Mouse (Mus musculus) small intestine, adult 10 weeks (tissue): ENCODE results near the gene Selenov. TPM values are rescaled to one million over a fixed set of nuclear protein-coding genes. Genes with fewer than 3 reads are reported as not detected.

Experiments
- polyA plus RNA-seq: library from polyadenylated mRNA; stranded (reverse); fragments of 350-450 nt; fragmentation: Illumina TruSeq; extraction: RNeasy Lipid Tissue Mini Kit (QIAGEN cat#74804); gene quantifications from one replicate; pipeline ENCODE4 v1.2.3, GENCODE M21; 2014; ENCODE audit warnings: low replicate concordance

The Selenov gene
- not detected for polyA plus RNA-seq

DNA sequence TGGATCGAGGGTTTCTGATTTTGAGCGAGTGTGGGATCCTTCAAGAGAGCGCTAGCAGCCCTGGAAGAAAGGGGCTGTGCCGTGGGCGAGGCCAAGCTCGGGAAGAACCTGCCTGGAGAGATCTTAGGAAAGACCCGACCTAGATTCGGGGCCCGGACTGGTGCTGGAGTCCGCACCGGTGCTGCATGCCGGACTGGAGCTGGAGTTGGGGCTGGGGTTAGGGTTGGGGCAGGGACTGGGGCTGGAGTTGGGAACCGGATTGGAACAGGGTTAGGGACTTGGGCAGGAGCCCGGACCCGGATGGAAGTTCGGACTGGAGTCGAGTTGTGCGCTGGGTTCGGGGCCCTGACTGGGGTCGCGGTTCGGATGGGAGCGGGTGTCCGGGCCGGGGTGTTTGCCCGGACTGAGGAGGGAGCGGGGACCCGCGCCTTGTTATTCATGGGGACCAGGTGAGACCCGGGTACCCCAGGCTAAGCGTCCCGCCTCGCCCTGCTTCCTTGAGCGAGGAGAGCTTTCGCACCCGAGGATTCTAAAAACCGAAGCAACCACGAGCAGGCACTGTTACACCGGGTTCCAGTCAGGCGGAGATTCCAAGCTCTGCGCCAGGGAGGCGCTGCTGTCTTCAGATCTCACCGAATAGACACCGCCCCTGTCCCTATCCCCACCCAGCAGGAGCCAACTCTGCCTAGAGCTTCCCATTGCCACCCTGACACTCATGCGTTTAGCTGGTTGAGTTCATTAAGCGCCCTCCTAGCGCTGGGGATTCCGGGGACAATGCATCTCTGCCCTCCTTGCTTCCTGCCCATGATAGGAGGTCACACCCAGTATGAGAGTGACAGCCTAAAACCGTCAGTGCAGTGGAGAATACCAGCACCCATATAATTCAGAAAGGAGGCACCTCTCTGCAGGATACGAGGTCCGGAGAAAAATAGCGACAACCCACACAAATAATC lies at the start of gene Selenov:
Gene Selenov, minus strand, starts transcription at position 549 of the 953 bp plus-strand sequence.

GRCm38 (mm10) chr7:28338108-28338998 lies 47.4 kb upstream of the Selenov start, which contains the start of gene Supt5:
Gene Supt5 (minus strand): TSS chr7:28338746.

GRCm38 (mm10) chr7:28311926-28312543 lies 21.0 kb upstream of the Selenov start, which contains the start of gene Timm50:
Gene Timm50 (minus strand): TSS chr7:28312072.

GRCm38 (mm10) chr7:28301616-28302433 lies 10.8 kb upstream of the Selenov start, which contains the start of gene Dll3:
Gene Dll3 (minus strand): TSS chr7:28302238.

GRCm38 (mm10) chr7:28277615-28278278 lies 13.2 kb downstream of the Selenov start, which contains the start of gene Eid2b:
Gene Eid2b (plus strand): TSS chr7:28277739.

GRCm38 (mm10) chr7:28267129-28268041 lies 23.6 kb downstream of the Selenov start, which contains the start of gene Eid2:
Gene Eid2 (plus strand): TSS chr7:28267881.

Other genes with a start within 250 kb of the Selenov start
- gene Psmc4, start 241.1 kb downstream of the Selenov start, polyA plus RNA-seq, result 15.1 TPM
- gene Fcgbp, start 219.9 kb downstream of the Selenov start, polyA plus RNA-seq, result 12.5 TPM
- gene 9530053A07Rik, start 161.7 kb downstream of the Selenov start, polyA plus RNA-seq, result not detected
- gene Fbl, start 121.5 kb downstream of the Selenov start, polyA plus RNA-seq, result 9.7 TPM
- gene Dyrk1b, start 111.7 kb downstream of the Selenov start, polyA plus RNA-seq, result 0.19 TPM
- 1.9 TPM for gene Eid2, start 23.3 kb downstream of the Selenov start, polyA plus RNA-seq
- 5.1 TPM for gene Eid2b, start 13.4 kb downstream of the Selenov start, polyA plus RNA-seq
- not detected for gene Dll3, start 11.1 kb upstream of the Selenov start, polyA plus RNA-seq
- gene Timm50, start 20.9 kb upstream of the Selenov start, polyA plus RNA-seq, result 3.6 TPM
- 17.7 TPM for gene Supt5, start 47.6 kb upstream of the Selenov start, polyA plus RNA-seq
- gene Rps16, start 59.5 kb upstream of the Selenov start, polyA plus RNA-seq, result 88.0 TPM
- 1.4 TPM for gene Plekhg2, start 81.4 kb upstream of the Selenov start, polyA plus RNA-seq
- gene Zfp36, start 89.1 kb upstream of the Selenov start, polyA plus RNA-seq, result 49.2 TPM
- gene Med29, start 101.5 kb upstream of the Selenov start, polyA plus RNA-seq, result 1.0 TPM
- gene Paf1, start 101.8 kb upstream of the Selenov start, polyA plus RNA-seq, result 41.1 TPM
- gene Gmfg, start 146.3 kb upstream of the Selenov start, polyA plus RNA-seq, result 12.2 TPM
- gene Lrfn1, start 160.8 kb upstream of the Selenov start, polyA plus RNA-seq, result not detected
- gene Ifnl2, start 219.3 kb upstream of the Selenov start, polyA plus RNA-seq, result not detected
- gene Ifnl3, start 231.7 kb upstream of the Selenov start, polyA plus RNA-seq, result not detected
- gene Sycn, start 249.7 kb upstream of the Selenov start, polyA plus RNA-seq, result 1.0 TPM